Mouse (Mus musculus) limb, embryonic 12.5 days (tissue): ENCODE results near the gene Hsd17b14. TPM values are rescaled to one million over a fixed set of nuclear protein-coding genes. Genes with fewer than 3 reads are reported as not detected.

Experiments
- ATAC-seq: fragments of 200-750 bp; cut with Nextera tagmentation; 2 replicates; pipeline ENCODE4 v1.8.0; 2017; ENCODE audit warnings: low read depth, moderate TSS enrichment; ENCODE audit not compliant: insufficient number of reproducible peaks, insufficient read depth, low FRiP score, low TSS enrichment
- H3K27ac ChIP-seq: fragments of 300-500 bp; sonication (generic); 2 replicates; pipeline ENCODE4 v1.5.1; 2016; ENCODE audit warnings: mild to moderate bottlenecking, moderate library complexity
- H3K27me3 ChIP-seq: fragments of 300-500 bp; sonication (generic); 2 replicates; pipeline ENCODE4 v1.6.1; 2016; ENCODE audit warnings: mild to moderate bottlenecking, moderate library complexity
- H3K36me3 ChIP-seq: fragments of 300-500 bp; sonication (generic); 2 replicates; pipeline ENCODE4 v1.6.1; 2016; ENCODE audit warnings: mild to moderate bottlenecking, moderate library complexity
- H3K4me1 ChIP-seq: fragments of 300-500 bp; sonication (generic); replicated peaks from 2 replicates; pipeline ENCODE4 v1.6.1; 2016
- H3K4me2 ChIP-seq: fragments of 300-500 bp; sonication (generic); 2 replicates; pipeline ENCODE4 v1.6.1; 2016; ENCODE audit warnings: mild to moderate bottlenecking, moderate library complexity
- H3K4me3 ChIP-seq: fragments of 300-500 bp; sonication (generic); replicated peaks from 2 replicates; pipeline ENCODE4 v1.5.1; 2016; ENCODE audit warnings: mild to moderate bottlenecking
- H3K9ac ChIP-seq: fragments of 300-500 bp; sonication (generic); replicated peaks from 2 replicates; pipeline ENCODE4 v1.6.1; 2016; ENCODE audit warnings: mild to moderate bottlenecking, moderate library complexity
- H3K9me3 ChIP-seq: fragments of 300-500 bp; sonication (generic); 2 replicates; pipeline ENCODE4 v1.6.1; 2016; ENCODE audit warnings: mild to moderate bottlenecking, moderate library complexity
- WGBS: fragments of 180-500 bp; shearing (Covaris S2); methylation state at CpG from one replicate; pipeline ENCODE4 v1.1.7; 2016; 5-methylcytosine and 5-hydroxymethylcytosine counted together
- polyA plus RNA-seq: library from polyadenylated mRNA; unstranded; fragments of >200 nt; fragmentation: Nextera tagmentation; extraction: Ambion mirVana; gene quantifications from 2 replicates; pipeline ENCODE4 v1.2.1, GENCODE M21; 2016

Gene Hsd17b14
- polyA plus RNA-seq, 1 experiment from 2014 or later = 0.55 TPM

DNA sequence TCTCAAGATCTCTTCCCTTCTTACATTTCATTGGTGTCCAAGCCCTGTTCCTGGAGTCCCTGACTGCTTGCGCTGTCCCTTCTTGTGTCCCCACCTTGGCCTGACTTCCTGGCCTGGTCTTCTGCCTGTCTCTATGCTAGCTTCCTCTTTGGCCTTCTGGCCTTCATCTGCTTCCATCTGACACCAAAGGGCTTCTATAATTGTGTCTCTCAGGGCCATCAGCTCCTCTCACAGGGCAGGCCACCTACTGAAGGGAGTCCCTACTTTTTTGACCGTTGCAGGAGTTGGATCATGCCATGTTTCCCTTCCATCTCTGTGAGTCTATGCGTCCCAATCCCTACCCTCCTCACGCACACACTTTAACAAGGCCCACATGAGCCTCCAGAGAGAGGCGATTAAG lies 35.2 kb downstream of the Hsd17b14 start:
- Histone ChIP-seq H3K9ac (no peak overlapping the region), H3K4me2 (peak overlapping the region; percentile 51), H3K36me3 (peaks cover 19% of the 10 kb centered on the region), H3K9me3 (no peaks in the 10 kb centered on the region), H3K4me1 (0 out of 2 replicates have a peak, but pooled peaks cover 3% of the 10 kb centered on the region), H3K27me3 (no peaks in the 10 kb centered on the region), H3K4me3 (no peak overlapping the region), H3K27ac (no peak overlapping the region)
- no peak for ATAC-seq
- 92% methylated on average over 5 of the region's 5 CpGs for WGBS

DNA sequence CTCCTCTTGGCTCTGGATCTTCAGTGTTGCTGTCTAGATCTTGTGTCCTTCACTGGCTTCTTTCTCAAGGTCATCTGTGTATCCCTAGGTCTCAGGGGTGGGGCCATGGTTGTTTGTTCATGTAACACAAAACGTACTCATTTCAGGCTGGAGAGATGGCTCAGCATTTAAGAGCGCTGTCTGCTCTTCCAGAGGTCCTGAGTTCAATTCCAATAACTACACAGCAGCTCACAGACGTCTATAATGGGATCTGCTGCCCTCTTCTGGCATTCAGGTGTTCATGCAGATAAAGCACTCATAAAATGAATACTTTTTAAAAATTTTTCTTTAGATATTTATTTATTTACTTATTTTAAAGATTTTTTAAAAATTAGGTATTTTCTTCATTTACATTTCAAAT lies 36.2 kb downstream of the Hsd17b14 start:
- 65% methylated on average over 3 of the region's 3 CpGs for WGBS
- H3K4me2 ChIP-seq = no peak overlapping the region
- 0 out of 2 replicates have a peak, but pooled peaks cover 3% of the 10 kb centered on the region for H3K4me1 ChIP-seq
- no peaks in the 10 kb centered on the region for H3K9me3 ChIP-seq
- H3K4me3 ChIP-seq = no peak overlapping the region
- no peaks in the 10 kb centered on the region for H3K27me3 ChIP-seq
- no peak for ATAC-seq
- H3K27ac ChIP-seq = no peak overlapping the region
- no peak overlapping the region for H3K9ac ChIP-seq
- peaks cover 9% of the 10 kb centered on the region for H3K36me3 ChIP-seq

DNA sequence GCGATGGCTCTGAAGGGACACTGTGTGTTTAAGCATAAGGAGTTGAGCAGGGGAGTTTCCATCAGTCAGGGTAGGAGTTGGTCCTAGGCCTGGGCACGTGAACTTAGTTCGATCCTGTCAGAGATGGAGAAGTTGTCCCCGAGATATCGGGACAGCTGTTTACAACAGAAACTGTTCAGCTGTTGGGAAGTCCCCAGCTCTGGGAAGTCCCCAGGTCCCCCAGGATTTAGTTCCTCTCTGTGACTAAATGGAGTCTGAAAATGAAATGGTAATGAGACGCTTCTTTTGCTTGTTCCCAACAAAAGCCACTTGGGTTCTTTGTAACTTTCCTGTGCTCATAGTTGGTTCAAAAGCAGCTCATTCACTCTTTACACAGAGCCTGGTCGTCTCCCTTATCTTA lies 37.2 kb downstream of the Hsd17b14 start:
- Histone ChIP-seq H3K27ac (no peak overlapping the region), H3K4me3 (no peak overlapping the region), H3K4me1 (0 out of 2 replicates have a peak, but pooled peaks cover 3% of the 10 kb centered on the region), H3K9me3 (no peaks in the 10 kb centered on the region), H3K27me3 (no peaks in the 10 kb centered on the region), H3K36me3 (peaks cover 5% of the 10 kb centered on the region; the same call in 1 of the 2 replicates), H3K4me2 (no peak overlapping the region), H3K9ac (no peak overlapping the region)
- no peak for ATAC-seq
- WGBS = 87% methylated on average over 7 of the region's 7 CpGs

DNA sequence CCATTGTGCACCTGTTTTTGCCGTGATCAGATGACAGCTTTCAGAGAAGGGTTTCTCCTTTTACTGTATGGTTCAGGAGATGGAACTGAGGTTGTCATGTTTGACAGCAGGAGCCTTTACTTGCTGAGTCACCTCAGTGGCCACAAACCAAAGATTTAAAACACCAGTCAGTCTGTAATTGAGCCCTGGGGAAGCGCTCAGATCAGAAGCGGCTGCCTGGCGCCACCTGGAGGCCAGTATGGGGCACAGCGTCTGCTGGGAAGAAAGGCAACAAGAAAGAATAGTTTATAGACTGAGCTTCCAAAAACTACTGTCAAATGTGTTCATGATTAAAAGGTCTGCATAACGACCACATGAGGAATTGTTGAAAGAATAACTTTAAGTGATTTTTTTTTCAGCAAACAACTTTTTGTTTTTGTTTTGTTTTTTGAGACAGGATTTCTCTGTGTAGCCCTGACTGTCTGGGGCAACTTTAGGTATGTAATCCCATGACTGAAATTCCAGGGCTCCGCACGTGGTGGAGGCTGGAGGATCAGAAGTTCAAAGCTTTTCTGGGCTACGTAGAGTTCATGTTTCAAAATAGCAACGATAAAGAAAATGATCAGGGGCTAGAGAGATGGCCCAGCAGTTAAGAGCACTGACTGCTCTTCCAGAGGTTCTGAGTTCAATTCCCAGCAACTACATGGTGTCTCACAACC lies 38.6 kb downstream of the Hsd17b14 start:
- no peak for ATAC-seq
- H3K4me2 ChIP-seq = no peak overlapping the region
- WGBS = 24% methylated on average over 10 of the region's 10 CpGs
- H3K9ac ChIP-seq = no peak overlapping the region
- H3K27ac ChIP-seq = no peak overlapping the region
- H3K27me3 ChIP-seq = no peaks in the 10 kb centered on the region
- no peaks in the 10 kb centered on the region for H3K36me3 ChIP-seq
- H3K4me1 ChIP-seq = 0 out of 2 replicates have a peak, but pooled peaks cover 3% of the 10 kb centered on the region
- H3K9me3 ChIP-seq = no peaks in the 10 kb centered on the region
- H3K4me3 ChIP-seq = no peak overlapping the region

DNA sequence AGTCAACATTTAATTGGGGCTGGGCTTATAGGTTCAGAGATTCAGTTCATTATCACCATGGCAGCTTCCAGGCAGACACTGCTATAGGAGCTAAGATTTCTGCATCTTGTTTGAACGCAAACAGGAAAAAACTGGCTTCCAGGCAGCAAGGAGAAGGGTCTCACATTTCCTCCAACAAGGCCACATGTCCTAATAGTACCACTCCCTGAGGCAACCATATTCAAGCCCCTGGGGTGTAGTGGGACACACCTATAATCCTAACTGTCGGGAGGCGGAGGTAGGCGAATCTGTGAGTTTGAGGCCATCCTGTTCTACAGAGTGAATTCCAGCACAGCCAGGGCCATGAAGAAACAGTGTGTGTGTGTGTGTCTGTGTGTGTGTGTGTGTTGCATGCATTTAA lies 40.5 kb downstream of the Hsd17b14 start:
- ATAC-seq = no peak
- no peak overlapping the region for H3K4me2 ChIP-seq
- H3K36me3 ChIP-seq = no peaks in the 10 kb centered on the region
- no peak overlapping the region for H3K27ac ChIP-seq
- H3K4me3 ChIP-seq = no peak overlapping the region
- H3K9ac ChIP-seq = no peak overlapping the region
- peaks cover 9% of the 10 kb centered on the region for H3K4me1 ChIP-seq
- H3K9me3 ChIP-seq = no peaks in the 10 kb centered on the region
- H3K27me3 ChIP-seq = no peaks in the 10 kb centered on the region
- 80% methylated on average over 4 of the region's 4 CpGs for WGBS

DNA sequence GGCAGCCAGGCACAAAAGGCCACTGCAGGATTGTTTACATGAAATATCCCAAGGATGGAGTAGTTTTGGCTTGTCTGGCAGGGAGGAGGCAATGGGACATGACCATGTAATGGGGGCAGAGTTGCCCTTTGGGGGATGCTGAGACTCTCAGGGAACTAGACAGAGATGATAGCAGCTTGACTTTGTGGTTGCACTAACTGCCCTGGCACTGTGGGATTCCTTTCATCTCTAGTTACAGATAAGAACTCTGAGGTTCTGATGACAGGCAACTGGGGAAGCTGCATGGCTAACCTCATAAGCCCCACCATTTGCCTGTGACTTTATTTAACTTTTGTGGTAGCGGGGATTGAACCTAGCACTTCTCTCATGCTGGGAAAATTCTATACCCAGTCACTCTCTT lies 41.4 kb downstream of the Hsd17b14 start:
- Histone ChIP-seq H3K4me1 (peaks cover 9% of the 10 kb centered on the region), H3K4me2 (no peak overlapping the region), H3K27ac (no peak overlapping the region), H3K4me3 (no peak overlapping the region), H3K9me3 (no peaks in the 10 kb centered on the region), H3K9ac (no peak overlapping the region), H3K36me3 (no peaks in the 10 kb centered on the region), H3K27me3 (no peaks in the 10 kb centered on the region)
- no peak for ATAC-seq
- WGBS = 67% methylated on average over 1 of the region's 1 CpGs

DNA sequence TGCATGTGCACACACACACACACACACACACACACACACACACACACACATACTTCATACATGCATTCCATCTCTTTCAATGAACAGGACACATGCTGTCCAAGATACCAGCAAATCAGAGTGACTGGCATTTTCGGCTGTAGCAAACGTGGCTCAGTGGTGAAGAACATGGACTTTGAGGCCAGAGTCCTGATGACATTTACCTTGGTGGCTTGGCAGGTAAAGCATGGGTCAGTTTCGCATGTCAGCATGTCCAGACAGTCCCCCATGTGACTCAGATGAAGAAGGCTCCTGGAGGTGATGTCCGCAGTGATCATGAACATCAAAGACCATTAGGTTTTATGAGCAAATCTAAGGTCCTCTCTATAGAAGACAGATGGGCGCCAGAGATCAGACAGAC lies 42.3 kb downstream of the Hsd17b14 start:
- Histone ChIP-seq H3K9me3 (no peaks in the 10 kb centered on the region), H3K4me2 (no peak overlapping the region), H3K27ac (no peak overlapping the region), H3K36me3 (no peaks in the 10 kb centered on the region), H3K4me3 (no peak overlapping the region), H3K27me3 (no peaks in the 10 kb centered on the region), H3K9ac (no peak overlapping the region), H3K4me1 (peaks cover 17% of the 10 kb centered on the region)
- WGBS = 85% methylated on average over 5 of the region's 5 CpGs
- no peak for ATAC-seq

DNA sequence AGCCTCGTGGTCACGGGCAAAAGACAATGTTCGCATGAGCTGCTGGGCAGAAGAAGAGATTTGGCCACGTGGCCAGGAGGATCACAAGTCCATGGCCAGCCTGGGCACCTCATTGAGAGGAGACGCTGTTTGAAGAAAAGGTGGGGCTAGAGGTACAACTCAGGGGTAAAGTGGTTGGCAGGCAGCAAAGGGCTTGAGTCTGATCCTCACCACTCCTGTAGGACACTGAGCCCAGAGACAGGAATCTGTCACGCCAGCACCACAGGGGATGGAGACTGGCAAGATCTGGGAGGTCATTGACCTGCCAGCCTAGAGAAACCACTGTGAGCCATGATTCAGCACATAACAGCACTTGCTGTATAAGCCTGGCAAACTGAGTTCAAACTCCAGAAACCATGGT lies 42.8 kb downstream of the Hsd17b14 start:
- Histone ChIP-seq H3K4me3 (no peak overlapping the region), H3K4me2 (no peak overlapping the region), H3K36me3 (no peaks in the 10 kb centered on the region), H3K9me3 (no peaks in the 10 kb centered on the region), H3K4me1 (peaks cover 18% of the 10 kb centered on the region), H3K27ac (no peak overlapping the region), H3K27me3 (no peaks in the 10 kb centered on the region), H3K9ac (no peak overlapping the region)
- 95% methylated on average over 6 of the region's 6 CpGs for whole genome bisulfite sequencing
- no peak for ATAC-seq

DNA sequence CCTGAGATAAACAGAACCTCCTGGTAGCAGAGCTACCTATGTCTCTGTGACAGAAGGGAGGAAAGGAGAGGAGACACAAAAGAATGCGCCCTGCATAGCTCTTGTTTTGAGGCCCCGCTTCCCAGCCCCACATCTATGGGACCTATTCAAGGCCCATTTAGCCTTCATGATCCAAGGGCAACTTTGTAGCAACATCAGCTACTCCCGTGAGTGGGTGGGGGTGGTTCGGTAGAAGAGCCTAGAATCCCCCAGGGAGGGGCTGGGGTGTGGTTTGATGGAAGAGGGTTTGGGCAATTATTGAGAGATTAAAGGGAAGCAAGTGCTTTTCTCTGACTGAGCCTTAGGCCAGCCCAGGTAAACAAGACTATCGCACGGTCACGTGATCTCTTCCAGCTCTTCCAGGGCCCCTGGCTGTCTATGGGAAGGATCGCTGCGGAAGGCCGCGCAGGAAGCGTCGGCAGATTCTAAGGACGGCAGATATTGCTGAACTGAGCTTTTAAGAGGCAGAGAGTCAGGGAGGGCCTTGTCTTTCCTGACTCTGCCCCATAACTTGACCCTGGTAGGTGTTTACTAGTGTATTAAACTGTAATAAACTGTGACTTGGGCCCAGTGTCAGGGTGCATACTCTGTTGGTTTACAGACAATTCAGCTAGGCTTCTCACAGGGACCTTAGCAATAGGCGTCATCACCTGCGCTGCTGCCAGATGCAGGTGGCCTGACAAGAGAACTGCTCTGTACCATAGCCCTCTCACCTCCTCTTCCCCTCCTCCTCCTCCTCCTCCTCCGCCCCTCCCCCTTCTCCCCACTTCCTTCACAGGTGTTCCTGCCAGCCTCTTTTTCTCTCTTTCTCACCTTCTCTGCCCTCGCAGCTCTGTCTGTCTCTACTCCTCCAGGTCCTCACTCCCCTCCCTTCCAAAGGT lies 44.5 kb downstream of the Hsd17b14 start:
- Histone ChIP-seq H3K27me3 (no peaks in the 10 kb centered on the region), H3K4me3 (no peak overlapping the region), H3K4me2 (no peak overlapping the region), H3K27ac (no peak overlapping the region), H3K4me1 (peaks cover 18% of the 10 kb centered on the region), H3K36me3 (no peaks in the 10 kb centered on the region), H3K9me3 (no peaks in the 10 kb centered on the region), H3K9ac (no peak overlapping the region)
- ATAC-seq = no peak
- 38% methylated on average over 18 of the region's 18 CpGs for WGBS

DNA sequence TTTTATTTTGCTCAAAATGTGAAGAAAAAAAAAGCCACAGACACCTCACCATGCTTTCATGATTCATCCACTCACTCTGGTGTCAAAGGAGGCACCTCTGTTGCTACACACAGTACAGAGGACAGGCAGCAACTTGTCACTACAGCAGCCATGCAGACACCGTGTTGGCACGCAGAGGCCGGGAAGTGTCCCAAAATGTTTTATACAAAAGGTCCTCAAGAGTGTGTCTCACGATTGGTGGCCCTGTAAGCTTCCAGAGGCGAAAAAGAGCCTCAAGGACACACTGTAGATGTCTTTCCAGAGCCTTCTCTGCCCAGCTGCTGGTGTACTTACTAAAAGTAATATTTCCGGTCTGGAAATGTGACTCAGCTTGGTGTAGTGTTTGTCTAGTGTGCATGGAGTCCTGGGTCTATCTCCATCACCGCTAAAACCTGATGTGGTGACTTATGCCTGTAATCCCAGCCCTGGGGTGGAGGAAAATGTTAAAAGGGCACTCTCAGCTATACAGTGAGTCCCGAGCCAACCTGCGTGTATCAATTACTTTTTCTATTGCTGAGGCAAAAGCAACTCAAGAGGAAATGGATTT lies 51.1 kb downstream of the Hsd17b14 start:
- no peak overlapping the region for H3K4me3 ChIP-seq
- H3K27me3 ChIP-seq = no peaks in the 10 kb centered on the region
- peaks cover 9% of the 10 kb centered on the region for H3K4me1 ChIP-seq
- H3K4me2 ChIP-seq = no peak overlapping the region
- H3K36me3 ChIP-seq = no peaks in the 10 kb centered on the region
- H3K27ac ChIP-seq = no peak overlapping the region
- no peak overlapping the region for H3K9ac ChIP-seq
- no peaks in the 10 kb centered on the region for H3K9me3 ChIP-seq
- no peak for ATAC-seq
- WGBS = 83% methylated on average over 9 of the region's 9 CpGs

DNA sequence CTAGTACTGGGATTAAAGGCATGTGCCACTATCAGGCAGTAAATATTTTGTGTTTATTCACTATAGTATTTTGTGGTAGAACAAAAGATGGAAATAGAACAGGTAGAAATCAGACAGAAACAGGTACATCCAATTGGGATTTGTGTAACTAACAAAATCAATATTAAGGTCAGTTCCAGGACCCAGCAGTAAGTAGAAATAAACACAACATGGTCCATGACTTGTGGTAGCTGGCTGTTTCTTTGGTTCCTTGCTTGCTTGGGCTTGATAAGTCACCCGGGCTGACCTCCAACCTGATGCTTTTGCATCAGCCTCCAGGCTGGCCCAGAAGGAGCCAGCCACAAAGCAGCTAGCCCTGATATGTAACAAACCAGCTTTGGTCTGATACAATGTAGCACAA lies 54.8 kb downstream of the Hsd17b14 start:
- Histone ChIP-seq H3K36me3 (no peaks in the 10 kb centered on the region), H3K4me3 (no peak overlapping the region), H3K27ac (no peak overlapping the region), H3K4me1 (no peaks in the 10 kb centered on the region), H3K9me3 (no peaks in the 10 kb centered on the region), H3K27me3 (no peaks in the 10 kb centered on the region), H3K9ac (no peak overlapping the region), H3K4me2 (no peak overlapping the region)
- WGBS = 64% methylated on average over 1 of the region's 1 CpGs
- no peak for ATAC-seq
